ENCODE assay signal across 28 mouse cellular contexts in the genomic region with DNA sequence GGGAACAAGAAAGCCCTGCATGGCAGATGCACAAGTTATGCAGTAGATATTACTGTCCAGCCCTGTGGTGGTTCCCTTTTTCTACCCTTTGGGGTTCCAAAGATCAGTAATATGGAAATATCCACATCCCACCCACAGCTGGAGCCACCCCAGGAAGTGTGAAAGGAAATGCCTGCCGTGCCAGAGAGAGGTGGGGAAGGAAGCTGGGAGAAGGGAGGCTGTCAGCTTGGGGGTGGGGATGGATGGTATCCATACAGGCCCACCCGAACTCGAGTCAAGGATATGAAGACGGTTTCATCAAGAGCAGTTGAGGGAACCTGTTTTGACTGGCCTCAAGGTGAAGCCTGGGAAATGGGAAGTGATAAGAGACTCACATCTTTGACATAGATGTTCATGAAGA.
DNase-seq lines count a peak whose midpoint lies in the region; ATAC-seq and TF ChIP-seq lines count a peak whose summit lies in the region.
"Had no signal": no experiment of that assay in that cellular context is flagged by ENCODE, and none has a peak within 500 bp of the region (broad histone marks: within the 10 kb centered on the region; RNA-seq: fewer than 3 reads in every experiment).

No protein-coding gene starts in this region.

- H3K27ac ChIP-seq in kidney, adult 2 months (ENCODE audit: insufficient read depth, low read depth, low read length): no peak overlapping the region
- H3K27ac ChIP-seq in kidney, embryonic 15.5 days: no peak overlapping the region
- no peak overlapping the region for H3K27ac ChIP-seq in forebrain, embryonic 13.5 days
- H3K27ac ChIP-seq: forebrain, embryonic 12.5 days; hindbrain, embryonic 13.5 days; left cerebral cortex, adult 2 months; limb, embryonic 12.5 days; liver, embryonic 15.5 days; neural tube, embryonic 12.5 days had no signal

- no peaks in the 10 kb centered on the region for H3K4me1 ChIP-seq in kidney, adult 2 months (ENCODE audit: control insufficient read depth, insufficient read depth, low read length)
- H3K4me1 ChIP-seq in kidney, embryonic 15.5 days: peaks cover 19% of the 10 kb centered on the region
- peaks cover 15% of the 10 kb centered on the region for H3K4me1 ChIP-seq in forebrain, embryonic 13.5 days
- H3K4me1 ChIP-seq: limb, embryonic 12.5 days; liver, embryonic 15.5 days had no signal

- ATAC-seq in kidney, embryonic 15.5 days (replicated peaks; ENCODE audit: low FRiP score): no peak
- no peak for ATAC-seq in forebrain, embryonic 13.5 days
- ATAC-seq: intestine, postnatal 0 days; midbrain, embryonic 16.5 days had no signal

- DNase-seq in adrenal gland, postnatal 14 days: peak; percentile 11
- no peak for DNase-seq in adrenal gland, adult 18-20 months (ENCODE audit: low spot score in 2 of 2)
- DNase-seq in kidney, adult 2 months: peak; percentile 63
- DNase-seq in kidney, postnatal 10 days: peak; percentile 10
- DNase-seq in frontal cortex, postnatal 10 days (ENCODE audit: low spot score in 2 of 2): no peak
- DNase-seq: adrenal gland, postnatal 25 days; cerebellum, adult 2 months; cerebellum, postnatal 14 days; gastrocnemius, postnatal 25 days; heart, postnatal 4 days; lung, embryonic 14.5 days; right cerebral cortex, adult 18-20 months; spleen, adult 18-20 months; thymus, adult 18-20 months; thymus, postnatal 25 days had no signal

- WGBS in kidney, adult 2 months: 62% methylated on average over 4 of the region's 4 CpGs
- 65% methylated on average over 4 of the region's 4 CpGs for WGBS in kidney, embryonic 15.5 days
- 77% methylated on average over 4 of the region's 4 CpGs for WGBS in forebrain, embryonic 13.5 days

- no peak for TF ChIP-seq CTCF in kidney, adult 2 months (conservative IDR thresholded peaks at IDR 0.05; ENCODE audit: insufficient read depth, insufficient read length, low read depth, low read length)

- no peak overlapping the region for H3K4me2 ChIP-seq in kidney, embryonic 15.5 days
- no peak overlapping the region for H3K4me2 ChIP-seq in forebrain, embryonic 13.5 days
- H3K4me2 ChIP-seq: forebrain, embryonic 12.5 days; heart, embryonic 12.5 days; hindbrain, embryonic 13.5 days; limb, embryonic 12.5 days; liver, embryonic 15.5 days; lung, embryonic 14.5 days; midbrain, embryonic 11.5 days; neural tube, embryonic 12.5 days had no signal

- no peak for TF ChIP-seq POLR2A in kidney, adult 2 months (IDR thresholded peaks at IDR 0.05; ENCODE audit: low read depth, low read length)

- H3K36me3 ChIP-seq in kidney, adult 2 months (ENCODE audit: control insufficient read depth, insufficient read depth, low read length): no peaks in the 10 kb centered on the region
- no peaks in the 10 kb centered on the region for H3K36me3 ChIP-seq in kidney, embryonic 15.5 days
- no peaks in the 10 kb centered on the region for H3K36me3 ChIP-seq in forebrain, embryonic 13.5 days (ENCODE audit: poor library complexity, severe bottlenecking)
- H3K36me3 ChIP-seq: forebrain, embryonic 12.5 days; heart, embryonic 12.5 days; hindbrain, embryonic 13.5 days; limb, embryonic 12.5 days; liver, embryonic 15.5 days; neural tube, embryonic 12.5 days had no signal

- H3K27me3 ChIP-seq in kidney, adult 2 months (replicated peaks; ENCODE audit: control insufficient read depth, insufficient read depth, low read length): no peaks in the 10 kb centered on the region
- no peaks in the 10 kb centered on the region for H3K27me3 ChIP-seq in kidney, embryonic 15.5 days
- H3K27me3 ChIP-seq in forebrain, embryonic 13.5 days: no peaks in the 10 kb centered on the region
- H3K27me3 ChIP-seq: forebrain, embryonic 12.5 days; heart, embryonic 12.5 days; liver, embryonic 15.5 days; neural tube, embryonic 12.5 days had no signal

- no peak overlapping the region for H3K4me3 ChIP-seq in kidney, adult 2 months (ENCODE audit: insufficient read depth, low read depth, low read length)
- H3K4me3 ChIP-seq in kidney, embryonic 15.5 days (replicated peaks): no peak overlapping the region
- H3K4me3 ChIP-seq in forebrain, embryonic 13.5 days: no peak overlapping the region
- H3K4me3 ChIP-seq: erythroblast, embryonic 14.5 days; forebrain, embryonic 12.5 days; heart, embryonic 12.5 days; hindbrain, embryonic 13.5 days; left cerebral cortex, adult 2 months; limb, embryonic 12.5 days; liver, embryonic 15.5 days; neural tube, embryonic 12.5 days had no signal

- no peak overlapping the region for H3K9ac ChIP-seq in kidney, embryonic 15.5 days
- no peak overlapping the region for H3K9ac ChIP-seq in forebrain, embryonic 13.5 days
- H3K9ac ChIP-seq: forebrain, embryonic 12.5 days; heart, embryonic 12.5 days; hindbrain, embryonic 13.5 days; limb, embryonic 12.5 days; liver, embryonic 15.5 days; lung, embryonic 14.5 days; neural tube, embryonic 12.5 days had no signal

- H3K9me3 ChIP-seq in kidney, embryonic 15.5 days (replicated peaks): no peaks in the 10 kb centered on the region
- no peaks in the 10 kb centered on the region for H3K9me3 ChIP-seq in forebrain, embryonic 13.5 days (replicated peaks)
- H3K9me3 ChIP-seq: forebrain, embryonic 12.5 days; heart, embryonic 12.5 days; hindbrain, embryonic 13.5 days; limb, embryonic 12.5 days; liver, embryonic 15.5 days; neural tube, embryonic 12.5 days had no signal

Comparison
In these comparisons a context has a peak if more than half of its experiments do, and no peak if none do; other contexts are left out.
1. DNase-seq: peak in adrenal gland, postnatal 14 days (single experiment), kidney, adult 2 months (single experiment) and kidney, postnatal 10 days (single experiment); none in adrenal gland, adult 18-20 months (0 of 2) and frontal cortex, postnatal 10 days (0 of 2).